Mouse (Mus musculus) megakaryocyte, embryonic 14.5 days (primary cell): Measurements from ENCODE around the gene Hs3st4.

ENCODE experiments used
- FLI1 ChIP-seq: IDR thresholded peaks from 2 replicates; pipeline ENCODE4 v1.6.1; 2012; ENCODE audit warnings: low read length, inconsistent platforms, mixed read lengths
- GATA1 ChIP-seq: IDR thresholded peaks from 3 replicates; pipeline ENCODE4 v1.6.1; 2012; ENCODE audit warnings: mixed read lengths, low read length, inconsistent platforms, borderline replicate concordance

GRCm38 (mm10) chr7:124131312-124131711, 148.6 kb downstream of the Hs3st4 start:
- TF ChIP-seq GATA1 (no peak), FLI1 (no peak)
